Mouse (Mus musculus) liver, postnatal 0 days (tissue): Measurements from ENCODE around the gene Olfr1501. TPM values are rescaled to one million over a fixed set of nuclear protein-coding genes. Genes with fewer than 3 reads are reported as not detected.
A peak's percentile ranks its signal among the peaks of the same experiment; 100 is the strongest.
"Not testable (repeated sequence)": the region's sequence is repeated elsewhere in the genome, so short reads cannot be mapped to it uniquely, and the experiment has no call there.

Source experiments
- ATAC-seq: fragments of 200-750 bp; cut with Nextera tagmentation; 2 replicates; pipeline ENCODE4 v1.8.0; 2017; ENCODE audit warnings: mild to moderate bottlenecking, moderate library complexity
- DNase-seq: peaks from one replicate; pipeline ENCODE4 v3.0.0-alpha.2; 2016
- H3K27ac ChIP-seq: fragments of 300-500 bp; sonication (generic); 2 replicates; pipeline ENCODE4 v1.5.1; 2014; ENCODE audit warnings: antibody characterized with exemption, moderate library complexity, mild to moderate bottlenecking, low read depth
- H3K27me3 ChIP-seq: fragments of 300-500 bp; sonication (generic); 2 replicates; pipeline ENCODE4 v1.6.1; 2014; ENCODE audit warnings: low read length, control low read depth, mixed read lengths; ENCODE audit not compliant: insufficient read depth
- H3K36me3 ChIP-seq: fragments of 300-500 bp; sonication (generic); replicated peaks from 2 replicates; pipeline ENCODE4 v1.6.1; 2014; ENCODE audit warnings: mild to moderate bottlenecking, control low read depth, low read length, moderate library complexity, mixed read lengths; ENCODE audit not compliant: insufficient read depth
- H3K4me1 ChIP-seq: fragments of 300-500 bp; sonication (generic); 2 replicates; pipeline ENCODE4 v1.6.1; 2014; ENCODE audit warnings: antibody characterized with exemption, mild to moderate bottlenecking, control low read depth; ENCODE audit not compliant: insufficient read depth
- H3K4me2 ChIP-seq: fragments of 300-500 bp; sonication (generic); 2 replicates; pipeline ENCODE4 v1.6.1; 2014; ENCODE audit warnings: low read depth, mild to moderate bottlenecking, low read length, moderate library complexity, mixed read lengths
- H3K4me3 ChIP-seq: fragments of 300-500 bp; sonication (generic); 2 replicates; pipeline ENCODE4 v1.5.1; 2014; ENCODE audit warnings: low read depth, low read length
- H3K9ac ChIP-seq: fragments of 300-500 bp; sonication (generic); replicated peaks from 2 replicates; pipeline ENCODE4 v1.6.1; 2014; ENCODE audit warnings: mild to moderate bottlenecking, moderate library complexity
- H3K9me3 ChIP-seq: fragments of 300-500 bp; sonication (generic); 2 replicates; pipeline ENCODE4 v1.6.1; 2016; ENCODE audit warnings: mild to moderate bottlenecking, control low read depth, low read length, mixed read lengths
- CTCF ChIP-seq: sonication (generic); IDR thresholded peaks from 2 replicates; pipeline ENCODE4 v1.5.1; 2016; ENCODE audit warnings: antibody characterized with exemption, low read depth
- EP300 ChIP-seq: IDR thresholded peaks from 2 replicates; pipeline ENCODE4 v1.6.1; 2016; ENCODE audit warnings: antibody characterized with exemption, low read depth, mild to moderate bottlenecking
- WGBS: fragments of 180-500 bp; shearing (Covaris S2); extraction: QIAGEN DNeasy Blood & Tissue Kit; methylation state at CpG from one replicate; pipeline ENCODE4 v1.1.7; 2014; ENCODE audit not compliant: insufficient replicate concordance; 5-methylcytosine and 5-hydroxymethylcytosine counted together
- polyA plus RNA-seq: library from polyadenylated mRNA; unstranded; fragments of >200 nt; fragmentation: Nextera tagmentation; extraction: Ambion mirVana; gene quantifications from 2 replicates; pipeline ENCODE4 v1.2.1, GENCODE M21; 2015

Olfr1501 gene
- polyA plus RNA-seq, 1 experiment from 2014 or later, result not detected

DNA sequence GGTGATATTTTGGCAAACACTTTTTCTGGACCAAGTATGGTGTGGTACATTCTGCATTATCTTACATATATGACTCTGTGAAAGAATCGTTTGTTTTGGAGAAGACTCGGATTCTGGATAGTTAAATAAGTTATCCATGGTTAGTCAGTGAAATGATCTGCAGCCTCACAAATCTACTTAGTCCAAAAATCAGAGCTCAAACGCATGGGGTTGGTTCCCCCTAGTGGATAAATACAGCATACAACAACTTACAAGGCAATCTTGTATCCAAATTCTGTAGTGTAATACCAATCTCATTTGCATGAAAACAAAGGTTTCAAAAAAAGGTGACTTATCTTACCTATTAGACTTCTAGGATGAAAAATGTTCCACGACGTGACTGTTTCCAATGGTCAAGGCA, 31.7 kb downstream of the Olfr1501 start:
- H3K4me2 ChIP-seq, result no peak overlapping the region
- peak; percentile 32 for TF ChIP-seq CTCF
- no peak for TF ChIP-seq EP300
- no peak overlapping the region for H3K4me3 ChIP-seq
- H3K27me3 ChIP-seq, result no peaks in the 10 kb centered on the region
- H3K9me3 ChIP-seq, result no peaks in the 10 kb centered on the region
- H3K4me1 ChIP-seq, result no peaks in the 10 kb centered on the region
- no peak for ATAC-seq
- H3K9ac ChIP-seq, result no peak overlapping the region
- no peak overlapping the region for H3K27ac ChIP-seq
- no peaks in the 10 kb centered on the region for H3K36me3 ChIP-seq
- WGBS, result 30% methylated on average over 5 of the region's 5 CpGs
- no peak for DNase-seq

DNA sequence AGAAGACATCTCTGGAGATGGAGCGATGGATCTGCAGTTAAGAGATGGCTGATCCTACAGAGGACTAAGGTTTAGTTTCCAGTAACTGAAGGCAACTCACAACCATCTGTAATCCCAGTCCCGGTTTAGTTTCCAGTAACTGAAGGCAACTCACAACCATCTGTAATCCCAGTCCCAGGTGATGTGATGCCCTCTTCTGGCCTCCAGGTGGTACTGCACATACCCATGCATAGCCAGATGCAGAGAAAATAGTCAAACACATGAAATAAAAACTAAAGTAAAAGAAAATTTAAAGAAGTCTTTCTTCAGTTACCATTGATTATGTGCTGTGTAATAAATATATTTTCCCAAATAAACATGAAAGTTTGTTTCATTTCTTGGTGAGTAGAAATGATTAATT, 37.7 kb downstream of the Olfr1501 start:
- Histone ChIP-seq H3K4me3 (no peak overlapping the region), H3K4me1 (no peaks in the 10 kb centered on the region), H3K9me3 (no peaks in the 10 kb centered on the region), H3K36me3 (no peaks in the 10 kb centered on the region), H3K27me3 (no peaks in the 10 kb centered on the region), H3K27ac (no peak overlapping the region), H3K9ac (no peak overlapping the region), H3K4me2 (no peak overlapping the region)
- DNase-seq (no peak), ATAC-seq (no peak)
- TF ChIP-seq CTCF (peak; percentile 42), EP300 (no peak)
- WGBS, result 56% methylated on average over 2 of the region's 2 CpGs

DNA sequence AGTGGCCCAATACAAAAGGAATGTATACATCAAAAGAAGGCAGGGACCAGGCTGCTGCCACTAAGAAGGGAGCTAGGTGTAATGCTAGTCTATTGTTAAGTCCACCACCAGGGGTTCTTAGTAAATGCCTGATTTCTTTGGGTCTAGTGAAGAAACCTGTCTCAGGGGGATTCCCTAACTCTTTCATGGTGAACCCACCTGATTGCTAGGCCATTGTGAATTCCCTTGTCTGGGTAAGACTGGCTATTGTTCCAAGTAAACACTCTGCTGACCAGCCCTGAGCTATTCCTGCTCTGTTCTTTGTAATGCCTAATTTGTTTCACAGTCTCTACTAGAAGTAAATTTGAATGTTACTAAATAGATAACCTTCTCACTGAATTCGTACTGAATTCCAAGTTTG, 45.0 kb downstream of the Olfr1501 start:
- WGBS, result 48% methylated on average over 1 of the region's 1 CpGs
- not testable (repeated sequence) for H3K9me3 ChIP-seq, DNase-seq, H3K27ac ChIP-seq, ATAC-seq, H3K4me1 ChIP-seq, H3K9ac ChIP-seq, H3K4me2 ChIP-seq, H3K4me3 ChIP-seq, H3K27me3 ChIP-seq, H3K36me3 ChIP-seq

DNA sequence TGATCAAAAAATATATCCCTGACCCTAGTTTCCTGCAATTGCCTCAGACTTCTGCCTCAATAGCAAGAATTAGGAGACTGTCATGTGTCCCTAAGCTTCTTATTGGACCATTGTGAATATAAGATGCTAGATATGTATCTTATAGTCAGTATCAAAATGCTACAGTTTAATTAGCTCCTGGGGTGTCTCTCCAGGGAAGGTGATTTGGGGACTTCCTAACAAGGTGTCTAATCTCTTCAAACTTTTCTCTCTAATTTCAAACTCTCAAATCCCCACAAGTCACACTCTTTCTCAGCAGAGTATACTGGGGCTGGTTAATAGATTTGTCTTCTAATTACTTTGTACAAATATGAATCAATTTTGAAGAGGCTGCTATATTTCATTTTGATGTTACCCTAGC, 52.4 kb downstream of the Olfr1501 start, which contains the start of gene Olfr1497:
Gene Olfr1497, minus strand, starts transcription at position 101 of the 400 bp plus-strand sequence.
- no peak for DNase-seq
- Histone ChIP-seq H3K4me1 (no peaks in the 10 kb centered on the region), H3K27ac (no peak within 1 kb of the TSS), H3K36me3 (no peaks in the 10 kb centered on the region), H3K4me2 (no peak within 1 kb of the TSS), H3K4me3 (no peak within 1 kb of the TSS), H3K9me3 (no peaks in the 10 kb centered on the region), H3K27me3 (no peaks in the 10 kb centered on the region), H3K9ac (no peak within 1 kb of the TSS)
- ATAC-seq, result no peak
- TF ChIP-seq EP300, result no peak
- TF ChIP-seq CTCF, result no peak

Other genes with a start within 250 kb of the Olfr1501 start
- gene Olfr1487, start 233.3 kb downstream of the Olfr1501 start, polyA plus RNA-seq, result not detected in 2 replicates
- gene Olfr1489, start 219.1 kb downstream of the Olfr1501 start, polyA plus RNA-seq, result not detected in 2 replicates
- not detected in 2 replicates for gene Olfr1490, start 199.6 kb downstream of the Olfr1501 start, polyA plus RNA-seq
- gene Olfr1491, start 153.4 kb downstream of the Olfr1501 start, polyA plus RNA-seq, result not detected in 2 replicates
- not detected in 2 replicates for gene Olfr1493-ps1, start 127.4 kb downstream of the Olfr1501 start, polyA plus RNA-seq
- gene Olfr1494, start 111.0 kb downstream of the Olfr1501 start, polyA plus RNA-seq, result not detected in 2 replicates
- not detected in 2 replicates for gene Olfr1495, start 86.1 kb downstream of the Olfr1501 start, polyA plus RNA-seq
- gene Olfr1496, start 72.8 kb downstream of the Olfr1501 start, polyA plus RNA-seq, result not detected in 2 replicates
- gene Olfr1497, start 52.5 kb downstream of the Olfr1501 start, polyA plus RNA-seq, result not detected in 2 replicates
- not detected in 2 replicates for gene Olfr1499, start 31.2 kb downstream of the Olfr1501 start, polyA plus RNA-seq
- gene Olfr1500, start 20.2 kb downstream of the Olfr1501 start, polyA plus RNA-seq, result not detected in 2 replicates
- gene Olfr1502, start 11.1 kb upstream of the Olfr1501 start, polyA plus RNA-seq, result not detected in 2 replicates
- not detected in 2 replicates for gene Olfr1504, start 47.2 kb upstream of the Olfr1501 start, polyA plus RNA-seq
- gene Olfr1505, start 62.8 kb upstream of the Olfr1501 start, polyA plus RNA-seq, result not detected in 2 replicates